Mouse (Mus musculus): ENCODE results near the gene Mpig6b.
A peak's percentile ranks its signal among the peaks of the same experiment; 100 is the strongest.

Gene Mpig6b

GRCm38 (mm10) chr17:35085208-35085865 lies 19.4 kb upstream of the Mpig6b start, which contains the start of gene Ly6g6f:
Gene Ly6g6f (minus strand): TSS chr17:35085610.
- no peak for DNase-seq

- no peak for DNase-seq
Observed at GRCm38 (mm10) chr17:35083929-35084497, 18.0 kb upstream of the Mpig6b start.

GRCm38 (mm10) chr17:35082841-35083576 lies 17.0 kb upstream of the Mpig6b start:
- no peak for DNase-seq

- DNase-seq: no peak
Observed at GRCm38 (mm10) chr17:35080710-35081109, 14.7 kb upstream of the Mpig6b start.

DNA sequence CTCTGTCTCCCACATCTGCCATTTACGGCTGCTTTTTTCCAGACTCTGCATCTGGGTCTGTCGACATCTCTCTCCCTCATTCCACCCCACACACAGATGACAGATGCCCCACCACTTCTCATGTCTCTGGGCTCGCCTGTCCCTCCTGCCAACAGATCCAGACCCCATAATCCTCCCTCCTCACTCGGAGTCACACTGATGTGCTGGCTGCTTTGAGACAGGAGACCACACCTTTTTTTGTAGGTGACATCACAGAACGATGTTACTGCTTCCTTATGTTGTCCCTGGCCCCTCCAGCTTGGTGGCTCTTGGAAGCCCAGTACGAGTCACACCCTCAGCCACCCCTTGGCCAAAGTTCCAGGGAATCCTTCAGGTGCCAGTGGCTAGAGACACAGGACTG lies 14.3 kb upstream of the Mpig6b start:
- no peak for DNase-seq

- no peak for DNase-seq
Observed at GRCm38 (mm10) chr17:35079778-35080177, 13.8 kb upstream of the Mpig6b start.

DNA sequence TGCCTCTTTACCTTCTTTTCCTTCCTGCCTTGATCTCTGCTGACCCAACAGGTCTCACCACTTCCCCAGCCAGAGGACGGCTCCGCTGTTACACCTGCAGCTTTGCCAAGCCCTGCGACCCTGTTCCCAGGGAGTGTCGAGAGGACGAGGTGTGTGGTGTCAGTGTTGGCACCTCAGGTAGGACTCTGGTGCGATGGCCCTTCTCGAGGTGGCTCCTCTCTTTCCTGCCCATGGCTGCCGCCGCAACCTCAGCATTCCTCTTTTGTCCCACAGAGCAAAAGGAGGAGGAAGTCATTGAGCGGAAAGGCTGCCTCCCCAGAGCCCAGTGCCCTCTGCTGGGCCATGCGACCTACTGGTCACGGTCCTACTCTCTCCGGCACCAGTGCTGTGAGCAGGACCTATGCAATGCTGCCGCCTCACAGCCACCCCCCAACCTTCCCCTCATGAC lies 11.8 kb upstream of the Mpig6b start, which contains the start of gene Ly6g6d:
Gene Ly6g6d, minus strand, starts transcription at position 280 of the 448 bp plus-strand sequence.
- peak; percentile 81 for DNase-seq

GRCm38 (mm10) chr17:35077285-35077684 lies 11.3 kb upstream of the Mpig6b start:
- DNase-seq: no peak

DNA sequence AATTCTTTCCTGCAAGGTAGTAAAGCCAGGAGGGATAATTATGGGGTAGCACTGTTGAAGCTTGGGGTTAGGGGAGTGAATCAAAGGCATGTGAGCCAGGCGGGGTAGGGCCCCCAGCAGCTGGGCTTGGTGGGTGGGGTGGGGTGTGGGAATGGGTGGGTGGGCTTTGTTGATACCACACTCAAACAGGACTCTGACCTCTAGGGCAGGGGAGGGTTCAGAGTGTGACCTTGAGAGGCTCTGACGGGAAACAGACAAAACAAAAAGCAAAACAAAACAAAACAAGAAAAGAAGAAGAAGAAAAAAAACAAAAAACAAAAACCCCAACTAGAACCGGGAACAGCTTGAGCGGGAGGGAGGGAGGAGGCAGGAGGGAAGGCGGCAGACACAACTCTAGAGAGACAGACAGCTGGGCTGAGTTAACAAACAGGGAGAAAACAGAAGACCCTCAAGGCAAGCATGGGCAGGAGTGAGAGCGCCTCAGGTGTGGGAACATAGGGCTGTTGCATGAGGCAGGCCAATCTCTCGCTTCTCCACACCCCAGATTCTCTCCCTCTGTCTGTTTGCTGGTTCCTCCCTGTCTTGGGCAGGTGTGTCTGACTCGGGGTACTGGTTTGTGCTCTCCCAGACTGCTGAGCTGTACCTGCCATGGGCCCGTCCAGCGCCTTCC lies 10.7 kb upstream of the Mpig6b start, which contains the start of gene Ly6g6e:
Gene Ly6g6e, plus strand, starts transcription at position 396 of the 670 bp plus-strand sequence.
- DNase-seq: no peak

- no peak for DNase-seq
Observed at GRCm38 (mm10) chr17:35074097-35074496, 8.1 kb upstream of the Mpig6b start.

- no peak for DNase-seq
Observed at GRCm38 (mm10) chr17:35071454-35071853, 5.5 kb upstream of the Mpig6b start.

- no peak for DNase-seq
Observed at GRCm38 (mm10) chr17:35070556-35071229, 4.7 kb upstream of the Mpig6b start.

- DNase-seq: no peak
Observed at GRCm38 (mm10) chr17:35068213-35068914, 2.4 kb upstream of the Mpig6b start.

DNA sequence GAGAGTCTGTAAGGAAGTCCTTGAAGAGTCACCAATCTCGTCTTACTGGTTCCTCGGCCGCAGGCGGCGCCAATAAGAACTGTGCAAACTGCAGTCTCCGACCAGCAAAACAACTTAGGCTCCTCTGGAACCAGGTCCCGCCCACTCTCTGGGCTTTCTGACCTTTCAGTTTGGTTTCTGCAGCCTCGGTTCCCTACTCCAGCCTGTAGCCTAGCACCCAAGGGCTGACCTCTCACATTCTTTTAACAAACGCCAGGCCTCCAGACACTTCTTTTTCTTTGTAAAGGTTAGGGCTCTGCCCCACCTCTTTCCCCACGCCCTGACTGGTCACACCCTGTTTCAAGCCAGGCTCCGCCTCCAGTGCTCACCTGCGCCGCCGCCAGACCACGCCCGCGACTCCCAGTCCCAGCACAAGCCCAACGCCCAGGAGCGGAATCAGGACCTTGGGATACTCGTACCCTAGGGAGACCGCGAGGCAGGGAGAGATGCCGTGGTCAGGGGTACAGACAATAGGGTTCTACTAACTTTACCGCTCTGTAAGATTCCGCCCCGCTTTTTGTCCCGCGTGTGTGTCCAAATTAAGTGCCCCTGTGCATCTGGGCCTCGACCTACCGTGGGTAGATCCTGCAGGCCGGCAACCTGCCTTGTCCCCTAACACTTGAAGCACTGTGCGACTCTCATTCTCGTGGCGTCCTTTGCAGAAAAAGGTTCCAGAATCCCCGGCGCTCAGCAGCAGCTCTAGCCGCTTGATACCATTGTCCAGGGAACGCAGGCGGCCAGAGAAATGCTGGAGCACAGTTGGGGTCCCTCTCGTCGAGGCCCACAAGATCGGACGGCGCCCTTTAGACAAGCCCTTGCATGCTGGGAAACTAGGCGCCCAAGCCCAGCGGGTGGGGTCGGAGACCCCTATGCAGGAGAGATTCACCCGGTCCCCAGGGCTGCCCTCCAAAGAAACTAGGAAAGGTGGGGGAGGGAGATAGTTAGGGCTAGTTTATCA lies 735 bp downstream of the Mpig6b start, which contains the start of gene Ly6g6c:
Gene Ly6g6c, plus strand, starts transcription at position 438 of the 997 bp plus-strand sequence.
- DNase-seq: peak; percentile 85

- peak; percentile 33 for DNase-seq
Observed at GRCm38 (mm10) chr17:35064378-35064877, 1.6 kb downstream of the Mpig6b start.

- peak; percentile 36 for DNase-seq
Observed at GRCm38 (mm10) chr17:35063466-35063865, 2.5 kb downstream of the Mpig6b start.

- DNase-seq: no peak
Observed at GRCm38 (mm10) chr17:35061299-35061698, 4.7 kb downstream of the Mpig6b start.

DNA sequence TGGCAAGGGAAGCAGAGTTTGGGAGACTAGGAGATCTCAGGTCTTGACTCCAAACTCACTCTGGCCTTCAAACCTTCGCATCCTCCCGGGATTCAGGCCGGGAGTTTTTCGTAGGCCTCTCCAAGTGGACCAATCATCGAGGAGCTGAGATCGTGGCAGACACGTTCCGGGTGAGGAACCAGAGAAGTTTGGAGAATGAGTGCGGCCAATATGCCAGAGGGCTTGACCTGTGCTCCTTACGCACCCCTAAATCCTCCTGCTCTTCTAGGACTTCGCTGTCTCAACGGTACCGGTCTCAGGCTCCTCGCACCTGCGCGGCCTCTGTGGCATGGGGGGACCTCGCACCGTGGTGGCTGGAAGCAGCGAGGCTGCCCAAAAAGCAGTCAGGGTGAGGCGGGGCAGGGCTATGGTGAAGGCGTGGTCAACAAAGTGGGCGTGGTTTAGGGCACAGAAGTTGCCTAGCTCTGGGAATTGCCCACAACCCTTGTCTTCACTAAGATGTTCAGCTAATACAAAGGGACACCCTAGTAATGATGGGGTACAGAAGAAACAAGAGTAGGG lies 5.2 kb downstream of the Mpig6b start:
- peak; percentile 65 for DNase-seq

- DNase-seq: peak; percentile 43
Observed at GRCm38 (mm10) chr17:35060071-35060470, 5.9 kb downstream of the Mpig6b start.
